Mouse (Mus musculus): ENCODE measurements at regions not wholly inside any gene's neighbourhood (a gene's known extent, or its start where the extent isn't known, plus 50 kb on each side); places are given as distances from the start of the nearest gene placed in this dataset.

- no peak for TF ChIP-seq GATA1 (IDR thresholded peaks at IDR 0.05; ENCODE audit: borderline replicate concordance, low read length)
- TF ChIP-seq FLI1 (IDR thresholded peaks at IDR 0.05; ENCODE audit: low read length): no peak
Observed at GRCm38 (mm10) chr9:23029421-23029820, 193.5 kb upstream of the Bmper start.

Data from megakaryocyte, embryonic 14.5 days (primary cell).